Mouse (Mus musculus) ES-E14 (cell line): ENCODE data around the gene Zfp383.

ENCODE experiments used
- CHD2 ChIP-seq: IDR thresholded peaks from 2 replicates; pipeline ENCODE4 v1.6.1; 2014; ENCODE audit warnings: mild to moderate bottlenecking, low read depth, low read length, inconsistent platforms
- HCFC1 ChIP-seq: IDR thresholded peaks from 2 replicates; pipeline ENCODE4 v1.6.1; 2012; ENCODE audit warnings: low read length, inconsistent platforms, borderline replicate concordance; ENCODE audit not compliant: insufficient read depth
- ZC3H11A ChIP-seq: IDR thresholded peaks from 2 replicates; pipeline ENCODE4 v1.6.1; 2012; ENCODE audit warnings: low read depth, mild to moderate bottlenecking, inconsistent platforms, low read length, borderline replicate concordance
- ZNF384 ChIP-seq: IDR thresholded peaks from 2 replicates; pipeline ENCODE4 v1.6.1; 2012; ENCODE audit warnings: low read depth, low read length, inconsistent platforms

DNA sequence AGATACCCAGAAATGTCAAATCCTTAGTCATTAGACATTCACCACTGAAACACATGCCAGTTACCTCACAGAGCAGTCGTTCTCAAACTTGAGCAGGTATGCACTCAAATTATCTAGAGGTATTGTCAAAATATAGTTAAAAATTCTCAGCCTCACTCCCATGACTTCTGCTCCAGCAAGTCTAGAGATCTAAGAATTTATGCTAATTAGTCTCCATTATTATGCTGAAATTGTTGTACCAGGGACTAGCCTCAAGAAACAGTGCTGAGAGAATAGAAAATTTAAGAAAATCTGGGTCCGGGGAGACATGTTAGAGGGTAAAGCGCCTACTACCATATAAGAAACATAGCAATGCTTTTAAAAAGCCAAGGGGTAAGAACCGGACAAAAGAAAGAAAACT lies 3.9 kb upstream of the Zfp383 start:
- TF ChIP-seq CHD2 (no peak), ZC3H11A (no peak), ZNF384 (no peak), HCFC1 (no peak)
